Mouse (Mus musculus): ENCODE measurements around the gene Akap12. TPM values are rescaled to one million over a fixed set of nuclear protein-coding genes. Genes with fewer than 3 reads are reported as not detected.
A peak's percentile ranks its signal among the peaks of the same experiment; 100 is the strongest.

Akap12 gene
- polyA plus RNA-seq, 1 experiment from 2014 or later, result 31.9 TPM

DNA sequence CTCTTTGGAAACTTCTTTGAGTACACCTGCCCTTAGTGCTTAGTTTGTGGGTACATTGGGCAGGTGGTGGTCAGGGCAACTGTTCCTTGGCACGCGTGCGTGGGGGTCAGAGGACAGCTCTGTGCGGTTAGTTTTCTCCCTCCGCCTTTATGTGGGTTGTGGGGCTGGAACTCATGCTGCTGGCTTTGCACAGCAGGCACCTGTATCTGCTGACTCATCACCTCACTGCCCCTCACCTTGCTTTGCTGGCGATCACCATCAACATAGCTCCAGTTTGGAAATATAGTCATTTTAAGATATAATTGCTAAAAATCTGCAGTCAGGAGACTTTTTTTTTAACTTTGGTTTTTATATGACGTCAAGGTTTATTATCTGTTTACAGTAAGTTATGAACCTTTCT lies 2.0 kb downstream of the Akap12 start:
- H3K4me1 ChIP-seq (ENCODE audit: control insufficient read depth, insufficient read depth, low read length), result peaks cover 16% of the 10 kb centered on the region
- peak overlapping the region; percentile 91 for H3K4me2 ChIP-seq (ENCODE audit: low read length)
- no peak for DNase-seq
- 96% methylated on average over 7 of the region's 7 CpGs for WGBS
- no peaks in the 10 kb centered on the region for H3K36me3 ChIP-seq (ENCODE audit: control insufficient read depth, insufficient read depth, low read length)
- H3K4me3 ChIP-seq (replicated peaks; ENCODE audit: low read depth, low read length), result no peak overlapping the region
- H3K9ac ChIP-seq (replicated peaks; ENCODE audit: low read length), result no peak overlapping the region
- H3K27ac ChIP-seq (replicated peaks; ENCODE audit: low read depth, low read length), result no peak overlapping the region
- no peaks in the 10 kb centered on the region for H3K9me3 ChIP-seq (ENCODE audit: control insufficient read depth, low read length)
- no peak for ATAC-seq (ENCODE audit: low FRiP score, low TSS enrichment)
- H3K27me3 ChIP-seq (ENCODE audit: control insufficient read depth, insufficient read depth, low read length), result no peaks in the 10 kb centered on the region

- no peak overlapping the region for H3K9ac ChIP-seq (replicated peaks; ENCODE audit: low read length)
- H3K27me3 ChIP-seq (ENCODE audit: control insufficient read depth, insufficient read depth, low read length), result no peaks in the 10 kb centered on the region
- no peak overlapping the region for H3K27ac ChIP-seq (replicated peaks; ENCODE audit: low read depth, low read length)
- DNase-seq (no peak), ATAC-seq (ENCODE audit: low FRiP score, low TSS enrichment) (no peak)
- no peak overlapping the region for H3K4me2 ChIP-seq (ENCODE audit: low read length)
- no peak overlapping the region for H3K4me3 ChIP-seq (replicated peaks; ENCODE audit: low read depth, low read length)
- no peaks in the 10 kb centered on the region for H3K4me1 ChIP-seq (ENCODE audit: control insufficient read depth, insufficient read depth, low read length)
- H3K9me3 ChIP-seq (ENCODE audit: control insufficient read depth, low read length), result no peaks in the 10 kb centered on the region
- WGBS, result 95% methylated on average over 10 of the region's 10 CpGs
- no peaks in the 10 kb centered on the region for H3K36me3 ChIP-seq (ENCODE audit: control insufficient read depth, insufficient read depth, low read length)
Measured at GRCm38 (mm10) chr10:4275572-4275971, 9.4 kb downstream of the Akap12 start.

- DNase-seq, result no peak
- Histone ChIP-seq H3K9me3 (ENCODE audit: control insufficient read depth, low read length) (no peaks in the 10 kb centered on the region), H3K4me2 (ENCODE audit: low read length) (no peak overlapping the region), H3K27ac (replicated peaks; ENCODE audit: low read depth, low read length) (no peak overlapping the region), H3K36me3 (ENCODE audit: control insufficient read depth, insufficient read depth, low read length) (no peaks in the 10 kb centered on the region), H3K4me3 (replicated peaks; ENCODE audit: low read depth, low read length) (no peak overlapping the region), H3K9ac (replicated peaks; ENCODE audit: low read length) (no peak overlapping the region), H3K27me3 (ENCODE audit: control insufficient read depth, insufficient read depth, low read length) (no peaks in the 10 kb centered on the region), H3K4me1 (ENCODE audit: control insufficient read depth, insufficient read depth, low read length) (no peaks in the 10 kb centered on the region)
- 93% methylated on average over 13 of the region's 13 CpGs for WGBS
- ATAC-seq (ENCODE audit: low FRiP score, low TSS enrichment), result no peak
Measured at GRCm38 (mm10) chr10:4276081-4276480, 9.9 kb downstream of the Akap12 start.

DNA sequence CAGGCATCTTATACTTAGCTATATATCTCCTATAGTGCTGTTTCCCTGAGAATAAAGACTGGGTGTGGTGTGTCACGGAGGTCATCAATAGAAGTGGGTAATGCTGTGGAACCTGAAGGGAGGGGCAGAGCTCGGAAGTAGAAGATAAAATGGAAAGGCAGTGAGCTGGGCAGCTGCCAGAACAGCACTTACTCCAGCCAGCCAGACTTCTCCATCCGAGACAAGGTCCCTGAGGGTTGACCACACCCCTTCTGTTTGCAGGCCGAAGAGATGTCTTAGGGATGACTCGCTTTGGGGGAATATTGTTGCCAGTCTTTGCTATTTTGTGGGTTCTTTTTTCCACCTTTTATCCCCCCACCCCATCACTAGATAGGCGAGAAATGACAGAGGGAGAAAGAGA lies 11.9 kb downstream of the Akap12 start:
- no peak for DNase-seq
- Histone ChIP-seq H3K27ac (replicated peaks; ENCODE audit: low read depth, low read length) (no peak overlapping the region), H3K27me3 (ENCODE audit: control insufficient read depth, insufficient read depth, low read length) (no peaks in the 10 kb centered on the region), H3K4me3 (replicated peaks; ENCODE audit: low read depth, low read length) (no peak overlapping the region), H3K4me1 (ENCODE audit: control insufficient read depth, insufficient read depth, low read length) (no peaks in the 10 kb centered on the region), H3K4me2 (ENCODE audit: low read length) (no peak overlapping the region), H3K9ac (replicated peaks; ENCODE audit: low read length) (no peak overlapping the region), H3K9me3 (ENCODE audit: control insufficient read depth, low read length) (no peaks in the 10 kb centered on the region), H3K36me3 (ENCODE audit: control insufficient read depth, insufficient read depth, low read length) (no peaks in the 10 kb centered on the region)
- WGBS, result 75% methylated on average over 6 of the region's 6 CpGs
- no peak for ATAC-seq (ENCODE audit: low FRiP score, low TSS enrichment)

- Histone ChIP-seq H3K9ac (replicated peaks; ENCODE audit: low read length) (no peak overlapping the region), H3K36me3 (ENCODE audit: control insufficient read depth, insufficient read depth, low read length) (no peaks in the 10 kb centered on the region), H3K27ac (replicated peaks; ENCODE audit: low read depth, low read length) (no peak overlapping the region), H3K4me1 (ENCODE audit: control insufficient read depth, insufficient read depth, low read length) (no peaks in the 10 kb centered on the region), H3K4me3 (replicated peaks; ENCODE audit: low read depth, low read length) (no peak overlapping the region), H3K4me2 (ENCODE audit: low read length) (no peak overlapping the region), H3K27me3 (ENCODE audit: control insufficient read depth, insufficient read depth, low read length) (no peaks in the 10 kb centered on the region), H3K9me3 (ENCODE audit: control insufficient read depth, low read length) (no peaks in the 10 kb centered on the region)
- ATAC-seq (ENCODE audit: low FRiP score, low TSS enrichment) (no peak), DNase-seq (no peak)
- WGBS, result 65% methylated on average over 4 of the region's 4 CpGs
Measured at GRCm38 (mm10) chr10:4282395-4282794, 16.2 kb downstream of the Akap12 start.

GRCm38 (mm10) chr10:4284781-4285180 lies 18.6 kb downstream of the Akap12 start:
- no peak overlapping the region for H3K4me3 ChIP-seq (replicated peaks; ENCODE audit: low read depth, low read length)
- 77% methylated on average over 1 of the region's 1 CpGs for WGBS
- ATAC-seq (ENCODE audit: low FRiP score, low TSS enrichment), result no peak
- no peaks in the 10 kb centered on the region for H3K36me3 ChIP-seq (ENCODE audit: control insufficient read depth, insufficient read depth, low read length)
- H3K4me1 ChIP-seq (ENCODE audit: control insufficient read depth, insufficient read depth, low read length), result no peaks in the 10 kb centered on the region
- DNase-seq, result no peak
- no peaks in the 10 kb centered on the region for H3K9me3 ChIP-seq (ENCODE audit: control insufficient read depth, low read length)
- H3K27ac ChIP-seq (replicated peaks; ENCODE audit: low read depth, low read length), result no peak overlapping the region
- H3K9ac ChIP-seq (replicated peaks; ENCODE audit: low read length), result no peak overlapping the region
- H3K4me2 ChIP-seq (ENCODE audit: low read length), result no peak overlapping the region
- no peaks in the 10 kb centered on the region for H3K27me3 ChIP-seq (ENCODE audit: control insufficient read depth, insufficient read depth, low read length)

DNA sequence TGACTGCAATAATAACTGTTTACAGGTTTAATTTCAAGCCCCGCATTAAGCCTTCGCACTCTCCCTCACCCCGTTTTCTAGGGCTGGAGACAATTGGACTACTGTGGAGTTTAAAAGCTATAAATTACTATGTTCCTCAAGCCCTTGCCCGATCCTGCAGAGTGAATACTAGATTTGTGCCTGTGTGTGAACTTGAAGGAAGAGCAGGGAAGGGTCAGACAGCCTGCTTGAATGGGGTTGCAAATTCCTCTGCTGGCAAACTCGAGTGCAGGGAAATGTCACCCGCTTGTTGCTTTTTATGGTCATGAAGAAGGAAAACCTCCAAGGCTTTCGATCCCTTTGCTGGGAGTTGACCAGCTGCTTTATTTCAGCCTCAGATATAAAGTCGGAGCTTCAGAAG lies 19.6 kb downstream of the Akap12 start:
- H3K4me2 ChIP-seq (ENCODE audit: low read length), result no peak overlapping the region
- 88% methylated on average over 8 of the region's 8 CpGs for WGBS

GRCm38 (mm10) chr10:4289171-4289570 lies 23.0 kb downstream of the Akap12 start:
- H3K4me2 ChIP-seq (ENCODE audit: low read length), result no peak overlapping the region
- no peaks in the 10 kb centered on the region for H3K4me1 ChIP-seq (ENCODE audit: control insufficient read depth, insufficient read depth, low read length)
- ATAC-seq (ENCODE audit: low FRiP score, low TSS enrichment) (no peak), DNase-seq (no peak)
- H3K36me3 ChIP-seq (ENCODE audit: control insufficient read depth, insufficient read depth, low read length), result no peaks in the 10 kb centered on the region
- H3K4me3 ChIP-seq (replicated peaks; ENCODE audit: low read depth, low read length), result no peak overlapping the region
- H3K27ac ChIP-seq (replicated peaks; ENCODE audit: low read depth, low read length), result no peak overlapping the region
- WGBS, result 60% methylated on average over 5 of the region's 5 CpGs
- H3K27me3 ChIP-seq (ENCODE audit: control insufficient read depth, insufficient read depth, low read length), result no peaks in the 10 kb centered on the region
- no peaks in the 10 kb centered on the region for H3K9me3 ChIP-seq (ENCODE audit: control insufficient read depth, low read length)
- H3K9ac ChIP-seq (replicated peaks; ENCODE audit: low read length), result no peak overlapping the region

More for the DNA sequence above, 19.6 kb downstream of the Akap12 start:
- Histone ChIP-seq H3K27me3 (ENCODE audit: control insufficient read depth, insufficient read depth, low read length) (no peaks in the 10 kb centered on the region), H3K9me3 (ENCODE audit: control insufficient read depth, low read length) (no peaks in the 10 kb centered on the region), H3K36me3 (ENCODE audit: control insufficient read depth, insufficient read depth, low read length) (no peaks in the 10 kb centered on the region), H3K4me3 (replicated peaks; ENCODE audit: low read depth, low read length) (no peak overlapping the region), H3K27ac (replicated peaks; ENCODE audit: low read depth, low read length) (no peak overlapping the region), H3K4me1 (ENCODE audit: control insufficient read depth, insufficient read depth, low read length) (no peaks in the 10 kb centered on the region), H3K9ac (replicated peaks; ENCODE audit: low read length) (no peak overlapping the region)
- ATAC-seq (ENCODE audit: low FRiP score, low TSS enrichment), result no peak
- no peak for DNase-seq

GRCm38 (mm10) chr10:4289636-4290035 lies 23.5 kb downstream of the Akap12 start:
- H3K9me3 ChIP-seq (ENCODE audit: control insufficient read depth, low read length), result no peaks in the 10 kb centered on the region
- 49% methylated on average over 3 of the region's 3 CpGs for WGBS
- H3K27ac ChIP-seq (replicated peaks; ENCODE audit: low read depth, low read length), result no peak overlapping the region
- H3K27me3 ChIP-seq (ENCODE audit: control insufficient read depth, insufficient read depth, low read length), result no peaks in the 10 kb centered on the region
- no peak overlapping the region for H3K4me3 ChIP-seq (replicated peaks; ENCODE audit: low read depth, low read length)
- H3K9ac ChIP-seq (replicated peaks; ENCODE audit: low read length), result no peak overlapping the region
- H3K4me1 ChIP-seq (ENCODE audit: control insufficient read depth, insufficient read depth, low read length), result no peaks in the 10 kb centered on the region
- H3K36me3 ChIP-seq (ENCODE audit: control insufficient read depth, insufficient read depth, low read length), result no peaks in the 10 kb centered on the region
- ATAC-seq (ENCODE audit: low FRiP score, low TSS enrichment), result no peak
- no peak overlapping the region for H3K4me2 ChIP-seq (ENCODE audit: low read length)
- DNase-seq, result no peak

Data from midbrain, embryonic 14.5 days (tissue).